Mouse (Mus musculus) kidney, adult 2 months (tissue): ENCODE results near the gene Taf1b.

Experiments
- CTCF ChIP-seq: fragments of 200-500 bp; conservative IDR thresholded peaks from 2 replicates; pipeline ENCODE4 v1.5.1; 2011; ENCODE audit warnings: low read depth, mild to moderate bottlenecking, control low read depth, low read length, moderate library complexity, mixed read lengths; ENCODE audit not compliant: insufficient read depth, insufficient read length
- POLR2A ChIP-seq: fragments of 200-500 bp; IDR thresholded peaks from one replicate; pipeline ENCODE4 v1.6.1; 2011; ENCODE audit warnings: low read depth, low read length, control low read depth

DNA sequence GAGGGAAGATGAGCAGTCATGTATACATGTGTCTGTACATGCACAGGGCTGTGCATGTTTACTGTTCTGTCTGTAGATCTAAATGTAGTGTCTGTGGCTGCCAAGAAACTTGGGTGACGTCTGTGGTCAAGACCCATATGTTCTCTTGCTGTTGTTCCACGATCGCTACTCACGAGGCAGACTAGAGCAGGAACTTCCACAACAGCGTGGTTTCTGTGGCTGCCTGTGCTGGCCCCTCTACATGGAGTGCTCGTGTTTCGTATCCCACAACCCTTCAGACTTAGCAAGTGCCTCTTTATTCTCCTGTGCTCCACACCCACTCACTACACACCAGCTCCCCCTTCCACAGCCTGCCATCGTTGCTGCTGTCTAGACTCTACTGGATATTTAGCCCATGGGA, 49.5 kb downstream of the Taf1b start:
- TF ChIP-seq CTCF: no peak
- TF ChIP-seq POLR2A: no peak
